Mouse (Mus musculus): ENCODE measurements around the gene Trappc10.
"Not testable (repeated sequence)": the region's sequence is repeated elsewhere in the genome, so short reads cannot be mapped to it uniquely, and the experiment has no call there.

The Trappc10 gene

GRCm38 (mm10) chr10:78192933-78193332, 51.5 kb downstream of the Trappc10 start:
- no peak for DNase-seq

GRCm38 (mm10) chr10:78186076-78186475, 58.4 kb downstream of the Trappc10 start:
- not testable (repeated sequence) for DNase-seq

GRCm38 (mm10) chr10:78185381-78185725, 59.1 kb downstream of the Trappc10 start:
- no peak for DNase-seq

GRCm38 (mm10) chr10:78184531-78185380, 59.7 kb downstream of the Trappc10 start, which contains the start of gene Pwp2:
Gene Pwp2, minus strand, starts transcription at chr10:78185149.
- peak; percentile 81 for DNase-seq

GRCm38 (mm10) chr10:78183577-78183976, 60.9 kb downstream of the Trappc10 start:
- no peak for DNase-seq

- no peak for DNase-seq
Measured at GRCm38 (mm10) chr10:78182321-78182720, 62.1 kb downstream of the Trappc10 start.

GRCm38 (mm10) chr10:78174474-78174873, 70.0 kb downstream of the Trappc10 start:
- no peak for DNase-seq

- DNase-seq: no peak
Measured at GRCm38 (mm10) chr10:78171581-78171980, 72.9 kb downstream of the Trappc10 start.

GRCm38 (mm10) chr10:78171057-78171456, 73.4 kb downstream of the Trappc10 start:
- DNase-seq: no peak

GRCm38 (mm10) chr10:78170445-78170844, 74.0 kb downstream of the Trappc10 start:
- DNase-seq: no peak

- peak; percentile 100 for DNase-seq
Measured at GRCm38 (mm10) chr10:78169281-78170042, 75.0 kb downstream of the Trappc10 start, which contains the start of gene D10Jhu81e. Gene D10Jhu81e, minus strand, starts transcription at chr10:78169782.

- peak; percentile 36 for DNase-seq
Measured at GRCm38 (mm10) chr10:78168792-78169191, 75.6 kb downstream of the Trappc10 start.

GRCm38 (mm10) chr10:78167775-78168174, 76.7 kb downstream of the Trappc10 start:
- DNase-seq: no peak

- peak; percentile 39 for DNase-seq
Measured at GRCm38 (mm10) chr10:78167333-78167732, 77.1 kb downstream of the Trappc10 start.

- DNase-seq: peak; percentile 40
Measured at GRCm38 (mm10) chr10:78165256-78166005, 79.0 kb downstream of the Trappc10 start.

GRCm38 (mm10) chr10:78164786-78165185, 79.7 kb downstream of the Trappc10 start:
- peak; percentile 73 for DNase-seq

- peak; percentile 73 for DNase-seq
Measured at GRCm38 (mm10) chr10:78163923-78164322, 80.5 kb downstream of the Trappc10 start.

- DNase-seq: no peak
Measured at GRCm38 (mm10) chr10:78163241-78163640, 81.2 kb downstream of the Trappc10 start.

GRCm38 (mm10) chr10:78162646-78163045, 81.8 kb downstream of the Trappc10 start:
- peak; percentile 17 for DNase-seq

GRCm38 (mm10) chr10:78161096-78161495, 83.3 kb downstream of the Trappc10 start:
- DNase-seq: no peak

GRCm38 (mm10) chr10:78160369-78161095, 83.9 kb downstream of the Trappc10 start:
- peak; percentile 34 for DNase-seq

- peak; percentile 86 for DNase-seq
Measured at GRCm38 (mm10) chr10:78159906-78160305, 84.5 kb downstream of the Trappc10 start.
